Mouse (Mus musculus): ENCODE data around the gene Filip1. TPM values are rescaled to one million over a fixed set of nuclear protein-coding genes. Genes with fewer than 3 reads are reported as not detected.

Filip1 gene
- polyA plus RNA-seq, 2 experiments = 0.29 to 0.37 TPM

- H3K4me3 ChIP-seq (ENCODE audit: insufficient read depth in 1 of 2, low read depth in 2 of 2, low read length in 2 of 2) = no peak overlapping the region
- no peaks in the 10 kb centered on the region for H3K27me3 ChIP-seq (ENCODE audit: control insufficient read depth, insufficient read depth, low read length)
- no peak overlapping the region for H3K4me2 ChIP-seq (ENCODE audit: low read depth)
- H3K36me3 ChIP-seq (replicated peaks; ENCODE audit: control insufficient read depth, insufficient read depth, low read depth) = no peaks in the 10 kb centered on the region
- peaks cover 0 to 5% of the 10 kb centered on the region in 2 experiments; a peak in 2 of 4 replicates for H3K4me1 ChIP-seq (replicated peaks; ENCODE audit: control insufficient read depth in 2 of 2, insufficient read depth in 2 of 2, low read length in 1 of 2)
- WGBS (ENCODE audit: insufficient replicate concordance) = 65% methylated on average over 6 of the region's 6 CpGs
- H3K9me3 ChIP-seq (ENCODE audit: control insufficient read depth, low read length) = no peaks in the 10 kb centered on the region
- no peak overlapping the region for H3K27ac ChIP-seq
- no peak for DNase-seq (ENCODE audit: low read depth in 3 of 3, low spot score in 3 of 3)
- TF ChIP-seq EP300 (IDR thresholded peaks at IDR 0.05; ENCODE audit: low read depth) = no peak
- TF ChIP-seq CTCF (IDR thresholded peaks at IDR 0.05; ENCODE audit: low read depth) = peak; percentile 41; the same call in 1 of the 2 replicates
- no peak for ATAC-seq (ENCODE audit: insufficient read depth)
- no peak overlapping the region for H3K9ac ChIP-seq (replicated peaks)
Measured at GRCm38 (mm10) chr9:79889132-79889531, 123.5 kb downstream of the Filip1 start.

GRCm38 (mm10) chr9:79885244-79886210 lies 127.1 kb downstream of the Filip1 start:
- Histone ChIP-seq H3K9ac (replicated peaks) (no peak overlapping the region), H3K4me3 (ENCODE audit: insufficient read depth in 1 of 2, low read depth in 2 of 2, low read length in 2 of 2) (no peak overlapping the region), H3K36me3 (replicated peaks; ENCODE audit: control insufficient read depth, insufficient read depth, low read depth) (no peaks in the 10 kb centered on the region), H3K9me3 (ENCODE audit: control insufficient read depth, low read length) (no peaks in the 10 kb centered on the region), H3K27ac (no peak overlapping the region), H3K27me3 (ENCODE audit: control insufficient read depth, insufficient read depth, low read length) (no peaks in the 10 kb centered on the region), H3K4me2 (ENCODE audit: low read depth) (no peak overlapping the region), H3K4me1 (replicated peaks; ENCODE audit: control insufficient read depth in 2 of 2, insufficient read depth in 2 of 2, low read length in 1 of 2) (no peaks in the 10 kb centered on the region)
- no peak for DNase-seq (ENCODE audit: low read depth in 3 of 3, low spot score in 3 of 3)
- no peak for ATAC-seq (ENCODE audit: insufficient read depth)
- 61% methylated on average over 11 of the region's 11 CpGs for WGBS (ENCODE audit: insufficient replicate concordance)
- TF ChIP-seq CTCF (IDR thresholded peaks at IDR 0.05; ENCODE audit: low read depth) (peak; percentile 50), EP300 (IDR thresholded peaks at IDR 0.05; ENCODE audit: low read depth) (no peak)

GRCm38 (mm10) chr9:79883139-79883538 lies 129.5 kb downstream of the Filip1 start:
- H3K36me3 ChIP-seq (replicated peaks; ENCODE audit: control insufficient read depth, insufficient read depth, low read depth) = no peaks in the 10 kb centered on the region
- H3K27ac ChIP-seq = no peak overlapping the region
- no peak overlapping the region for H3K4me2 ChIP-seq (ENCODE audit: low read depth)
- ATAC-seq (ENCODE audit: insufficient read depth) = no peak
- no peak overlapping the region for H3K9ac ChIP-seq (replicated peaks)
- 61% methylated on average over 2 of the region's 2 CpGs for WGBS (ENCODE audit: insufficient replicate concordance)
- no peaks in the 10 kb centered on the region for H3K9me3 ChIP-seq (ENCODE audit: control insufficient read depth, low read length)
- H3K4me3 ChIP-seq (ENCODE audit: insufficient read depth in 1 of 2, low read depth in 2 of 2, low read length in 2 of 2) = no peak overlapping the region
- TF ChIP-seq EP300 (IDR thresholded peaks at IDR 0.05; ENCODE audit: low read depth) (no peak), CTCF (IDR thresholded peaks at IDR 0.05; ENCODE audit: low read depth) (no peak)
- H3K4me1 ChIP-seq (replicated peaks; ENCODE audit: control insufficient read depth in 2 of 2, insufficient read depth in 2 of 2, low read length in 1 of 2) = no peaks in the 10 kb centered on the region
- no peaks in the 10 kb centered on the region for H3K27me3 ChIP-seq (ENCODE audit: control insufficient read depth, insufficient read depth, low read length)
- DNase-seq (ENCODE audit: low read depth in 3 of 3, low spot score in 3 of 3) = no peak

GRCm38 (mm10) chr9:79880031-79880430 lies 132.6 kb downstream of the Filip1 start:
- 0 out of 4 replicates have a peak, but pooled peaks cover 0 to 3% of the 10 kb centered on the region in 2 experiments for H3K4me1 ChIP-seq (replicated peaks; ENCODE audit: control insufficient read depth in 2 of 2, insufficient read depth in 2 of 2, low read length in 1 of 2)
- H3K27ac ChIP-seq = no peak overlapping the region
- H3K27me3 ChIP-seq (ENCODE audit: control insufficient read depth, insufficient read depth, low read length) = no peaks in the 10 kb centered on the region
- WGBS (ENCODE audit: insufficient replicate concordance) = 48% methylated on average over 7 of the region's 7 CpGs
- no peaks in the 10 kb centered on the region for H3K9me3 ChIP-seq (ENCODE audit: control insufficient read depth, low read length)
- no peak for DNase-seq (ENCODE audit: low read depth in 3 of 3, low spot score in 3 of 3)
- no peaks in the 10 kb centered on the region for H3K36me3 ChIP-seq (replicated peaks; ENCODE audit: control insufficient read depth, insufficient read depth, low read depth)
- H3K9ac ChIP-seq (replicated peaks) = no peak overlapping the region
- H3K4me2 ChIP-seq (ENCODE audit: low read depth) = no peak overlapping the region
- H3K4me3 ChIP-seq (ENCODE audit: insufficient read depth in 1 of 2, low read depth in 2 of 2, low read length in 2 of 2) = no peak overlapping the region
- TF ChIP-seq EP300 (IDR thresholded peaks at IDR 0.05; ENCODE audit: low read depth) = no peak
- TF ChIP-seq CTCF (IDR thresholded peaks at IDR 0.05; ENCODE audit: low read depth) = no peak
- no peak for ATAC-seq (ENCODE audit: insufficient read depth)

GRCm38 (mm10) chr9:79875522-79876131 lies 137.0 kb downstream of the Filip1 start:
- H3K4me1 ChIP-seq (replicated peaks; ENCODE audit: control insufficient read depth in 2 of 2, insufficient read depth in 2 of 2, low read length in 1 of 2) = 0 out of 4 replicates have a peak, but pooled peaks cover 0 to 3% of the 10 kb centered on the region in 2 experiments
- no peak overlapping the region for H3K4me2 ChIP-seq (ENCODE audit: low read depth)
- H3K4me3 ChIP-seq (ENCODE audit: insufficient read depth in 1 of 2, low read depth in 2 of 2, low read length in 2 of 2) = no peak overlapping the region
- no peaks in the 10 kb centered on the region for H3K36me3 ChIP-seq (replicated peaks; ENCODE audit: control insufficient read depth, insufficient read depth, low read depth)
- DNase-seq (ENCODE audit: low read depth in 3 of 3, low spot score in 3 of 3) = no peak
- no peak for TF ChIP-seq EP300 (IDR thresholded peaks at IDR 0.05; ENCODE audit: low read depth)
- no peak for TF ChIP-seq CTCF (IDR thresholded peaks at IDR 0.05; ENCODE audit: low read depth)
- H3K27me3 ChIP-seq (ENCODE audit: control insufficient read depth, insufficient read depth, low read length) = no peaks in the 10 kb centered on the region
- H3K27ac ChIP-seq = no peak overlapping the region
- 63% methylated on average over 20 of the region's 20 CpGs for WGBS (ENCODE audit: insufficient replicate concordance)
- H3K9ac ChIP-seq (replicated peaks) = no peak overlapping the region
- ATAC-seq (ENCODE audit: insufficient read depth) = no peak
- H3K9me3 ChIP-seq (ENCODE audit: control insufficient read depth, low read length) = no peaks in the 10 kb centered on the region
